In genomic region chr1:72179947-72180346, GRCm38 (mm10) we compare ENCODE assay signal across 20 mouse cellular contexts. TPM values are rescaled to one million over a fixed set of nuclear protein-coding genes. Genes with fewer than 3 reads are reported as not detected.
DNase-seq lines count a peak whose midpoint lies in the region; ATAC-seq and TF ChIP-seq lines count a peak whose summit lies in the region.
"Had no signal": no experiment of that assay in that cellular context is flagged by ENCODE, and none has a peak within 500 bp of the region (broad histone marks: within the 10 kb centered on the region; RNA-seq: fewer than 3 reads in every experiment).

No protein-coding gene starts in this region.

- no peak for DNase-seq in hindbrain, embryonic 10.5 days (ENCODE audit: low spot score)
- peak; percentile 94 for DNase-seq in liver, adult 2 months (ENCODE audit: extremely low read depth, low read depth, low spot score)
- no peak for DNase-seq in liver, embryonic 11.5 days (ENCODE audit: low spot score)
- DNase-seq: adrenal gland, adult 2 months; adrenal gland, adult 8-10 months; adrenal gland, postnatal 10 days; adrenal gland, postnatal 14 days; adrenal gland, postnatal 25 days; adrenal gland, postnatal 36 days; B cell, adult 2 months; cerebellum, adult 11 months; cerebellum, adult 11-12 months; cerebellum, adult 18-20 months had no signal

- H3K9me3 ChIP-seq in hindbrain, embryonic 10.5 days: no peaks in the 10 kb centered on the region
- no peaks in the 10 kb centered on the region for H3K9me3 ChIP-seq in hindbrain, embryonic 13.5 days
- no peaks in the 10 kb centered on the region for H3K9me3 ChIP-seq in liver, embryonic 11.5 days (ENCODE audit: control insufficient read depth, low read length)
- H3K9me3 ChIP-seq: G1E had no signal

- no peak overlapping the region for H3K9ac ChIP-seq in hindbrain, embryonic 13.5 days
- no peak overlapping the region for H3K9ac ChIP-seq in liver, adult 2 months (ENCODE audit: low read depth, low read length)
- H3K9ac ChIP-seq in liver, embryonic 11.5 days (ENCODE audit: low read depth, low read length): no peak overlapping the region

- no peak for TF ChIP-seq CTCF in liver, adult 2 months (IDR thresholded peaks at IDR 0.05; ENCODE audit: low read depth, low read length)

- no peak overlapping the region for H3K4me2 ChIP-seq in hindbrain, embryonic 13.5 days
- H3K4me2 ChIP-seq in liver, embryonic 11.5 days: no peak overlapping the region

- no peaks in the 10 kb centered on the region for H3K27me3 ChIP-seq in hindbrain, embryonic 10.5 days (ENCODE audit: insufficient read depth, poor library complexity, severe bottlenecking)
- H3K27me3 ChIP-seq in hindbrain, embryonic 13.5 days: no peaks in the 10 kb centered on the region
- no peaks in the 10 kb centered on the region for H3K27me3 ChIP-seq in liver, adult 2 months (ENCODE audit: control insufficient read depth, insufficient read depth, low read length)
- H3K27me3 ChIP-seq in liver, embryonic 11.5 days (replicated peaks; ENCODE audit: control insufficient read depth, insufficient read depth, low read length): no peaks in the 10 kb centered on the region
- H3K27me3 ChIP-seq: CH12.LX, Patski had no signal

- H3K4me3 ChIP-seq in hindbrain, embryonic 10.5 days: no peak overlapping the region
- H3K4me3 ChIP-seq in hindbrain, embryonic 13.5 days: no peak overlapping the region
- no peak overlapping the region for H3K4me3 ChIP-seq in liver, adult 2 months (ENCODE audit: insufficient read depth, low read depth, low read length)
- no peak overlapping the region for H3K4me3 ChIP-seq in liver, embryonic 11.5 days (ENCODE audit: low read depth, low read length)

- H3K36me3 ChIP-seq in hindbrain, embryonic 10.5 days: no peaks in the 10 kb centered on the region
- no peaks in the 10 kb centered on the region for H3K36me3 ChIP-seq in hindbrain, embryonic 13.5 days
- H3K36me3 ChIP-seq in liver, adult 2 months (ENCODE audit: control insufficient read depth, insufficient read depth, low read length): no peaks in the 10 kb centered on the region
- no peaks in the 10 kb centered on the region for H3K36me3 ChIP-seq in liver, embryonic 11.5 days (ENCODE audit: control insufficient read depth, insufficient read depth, low read length)
- H3K36me3 ChIP-seq: G1E had no signal

- peaks cover 20% of the 10 kb centered on the region for H3K4me1 ChIP-seq in hindbrain, embryonic 10.5 days (replicated peaks)
- H3K4me1 ChIP-seq in hindbrain, embryonic 13.5 days (replicated peaks): peaks cover 22% of the 10 kb centered on the region
- H3K4me1 ChIP-seq in liver, adult 2 months (ENCODE audit: control insufficient read depth, insufficient read depth, low read length): peaks cover 28% of the 10 kb centered on the region
- no peaks in the 10 kb centered on the region; the same call in 1 of the 2 replicates for H3K4me1 ChIP-seq in liver, embryonic 11.5 days (replicated peaks; ENCODE audit: control insufficient read depth, insufficient read depth, low read length)

- TF ChIP-seq POLR2A in liver, adult 2 months (IDR thresholded peaks at IDR 0.05; ENCODE audit: extremely low read depth, insufficient read depth, low read length): no peak

- H3K27ac ChIP-seq in hindbrain, embryonic 10.5 days: peak overlapping the region; percentile 23; the same call in 1 of the 2 replicates
- no peak overlapping the region for H3K27ac ChIP-seq in hindbrain, embryonic 13.5 days
- peak overlapping the region; percentile 48 for H3K27ac ChIP-seq in liver, adult 2 months (replicated peaks; ENCODE audit: insufficient read depth, low read depth, low read length)
- no peak overlapping the region for H3K27ac ChIP-seq in liver, embryonic 11.5 days (ENCODE audit: low read depth, low read length)

- 87% methylated on average over 7 of the region's 7 CpGs for WGBS in hindbrain, embryonic 10.5 days
- WGBS in hindbrain, embryonic 13.5 days: 83% methylated on average over 7 of the region's 7 CpGs
- WGBS in liver, adult 2 months: 21% methylated on average over 7 of the region's 7 CpGs
- 81% methylated on average over 7 of the region's 7 CpGs for WGBS in liver, embryonic 11.5 days

- H3K79me2 ChIP-seq in liver, adult 2 months (ENCODE audit: control insufficient read depth, insufficient read depth, low read length): peaks cover 11% of the 10 kb centered on the region; the same call in 1 of the 2 replicates

- ATAC-seq in hindbrain, embryonic 13.5 days (ENCODE audit: low FRiP score): no peak
- ATAC-seq in liver, embryonic 11.5 days (replicated peaks; ENCODE audit: low FRiP score): no peak
- ATAC-seq: activated CD4-positive, CD25-positive, alpha-beta regulatory T cell, adult 4 months; CD4-positive, CD25-positive, alpha-beta regulatory T cell, adult 4 months; Patski had no signal

RNA-seq across cellular contexts. Expression of gene Mreg, which starts 32.2 kb away (rescaled TPM):
- polyA plus RNA-seq in hindbrain, embryonic 10.5 days (2016; fragmentation: Nextera tagmentation; extraction: Ambion mirVana): 12.3 and 27.2 TPM in 2 replicates
- polyA plus RNA-seq in hindbrain, embryonic 13.5 days (2015; fragmentation: Nextera tagmentation; extraction: Ambion mirVana): 5.7 and 7.0 TPM in 2 replicates
- 19.5 and 27.9 TPM in 2 replicates for total RNA-seq in liver, adult 2 months (2014; rRNA removed)
- polyA plus RNA-seq in liver, adult 2 months (2012; rRNA removed): 43.1 and 56.6 TPM in 2 replicates
- polyA plus RNA-seq in liver, embryonic 11.5 days (2014; fragmentation: Nextera tagmentation; extraction: Ambion mirVana): 6.8 and 7.1 TPM in 2 replicates
- total RNA-seq: MEL had no signal
- polyA plus RNA-seq: G1E had no signal

Comparison
In these comparisons a context has a peak if more than half of its experiments do, and no peak if none do; other contexts are left out.
1. H3K27ac ChIP-seq: peak in hindbrain, embryonic 10.5 days (single experiment) and liver, adult 2 months (single experiment); none in hindbrain, embryonic 13.5 days (single experiment) and liver, embryonic 11.5 days (single experiment).